Mouse (Mus musculus) urinary bladder, postnatal 14 days (tissue): ENCODE measurements around the gene Olfr780.
"Not testable (repeated sequence)": the region's sequence is repeated elsewhere in the genome, so short reads cannot be mapped to it uniquely, and the experiment has no call there.

Experiments used
- DNase-seq: peaks from one replicate; pipeline ENCODE4 v3.0.0; 2021; ENCODE audit warnings: low spot score

Olfr780 gene

DNA sequence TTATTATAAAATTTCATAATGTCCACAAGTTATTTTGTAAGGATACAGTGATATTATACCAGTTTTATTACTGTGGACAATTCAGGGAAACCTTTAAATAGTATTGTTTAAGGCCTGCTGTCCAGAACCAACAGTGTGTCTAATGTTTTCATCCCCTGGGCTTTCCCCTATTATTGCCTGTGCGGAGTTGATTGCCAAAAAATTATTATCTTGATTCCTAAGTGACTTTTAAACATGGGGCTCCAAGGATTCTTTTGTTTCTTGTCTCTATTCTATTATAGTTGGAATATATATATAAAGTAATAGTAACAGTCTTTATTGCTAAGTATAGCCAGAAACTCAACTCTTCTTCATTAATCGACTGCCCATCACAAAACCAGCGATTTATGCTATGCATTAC, at the start of gene Olfr780:
Gene Olfr780, plus strand, starts transcription at position 301 of the 400 bp plus-strand sequence.
- no peak for DNase-seq

DNA sequence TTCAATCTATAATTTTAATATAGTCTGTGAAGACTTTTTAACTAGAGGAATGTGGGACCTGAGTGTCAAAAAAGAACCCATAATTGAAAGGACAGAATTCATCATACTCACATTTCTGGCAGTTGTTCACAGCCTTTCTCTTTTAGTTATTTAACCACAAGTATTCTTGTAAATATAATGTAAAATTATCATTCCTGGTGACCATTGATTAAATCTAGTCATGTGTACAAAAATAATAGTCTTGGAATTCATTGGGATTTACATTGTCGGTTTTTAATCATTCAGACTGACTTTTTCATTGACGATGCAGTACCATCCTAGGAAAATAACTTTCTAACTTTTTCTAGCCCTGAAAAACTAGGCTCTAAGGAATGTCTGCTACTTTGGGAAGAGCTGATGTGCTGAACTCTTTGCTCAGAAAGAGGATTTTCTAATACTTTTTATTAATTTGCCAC, 46.8 kb upstream of the Olfr780 start, which contains the start of gene Olfr777:
Gene Olfr777, minus strand, starts transcription at position 405 of the 455 bp plus-strand sequence.
- no peak for DNase-seq

- not testable (repeated sequence) for DNase-seq
Observed at GRCm38 (mm10) chr10:129312973-129313372, 4.9 kb upstream of the Olfr780 start.

DNA sequence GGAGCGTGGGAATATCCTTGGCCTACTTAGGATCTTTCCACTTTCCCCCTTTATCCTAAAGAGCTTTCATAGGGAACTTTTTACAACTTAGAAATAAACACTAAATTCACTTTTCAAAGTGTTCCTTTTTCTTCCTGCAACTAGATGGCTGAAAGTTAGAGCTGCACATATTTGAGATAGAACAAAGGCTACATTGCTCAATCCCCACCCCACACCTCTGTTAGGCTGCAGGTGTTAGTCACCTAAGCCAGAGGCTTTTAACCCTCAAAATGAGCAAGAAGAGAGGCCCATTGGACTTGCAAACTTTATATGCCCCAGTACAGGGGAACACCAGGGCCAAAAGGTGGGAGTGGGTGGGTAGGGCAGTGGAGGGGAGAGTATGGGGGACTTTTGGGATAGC, 4.4 kb upstream of the Olfr780 start:
- DNase-seq = not testable (repeated sequence)

DNA sequence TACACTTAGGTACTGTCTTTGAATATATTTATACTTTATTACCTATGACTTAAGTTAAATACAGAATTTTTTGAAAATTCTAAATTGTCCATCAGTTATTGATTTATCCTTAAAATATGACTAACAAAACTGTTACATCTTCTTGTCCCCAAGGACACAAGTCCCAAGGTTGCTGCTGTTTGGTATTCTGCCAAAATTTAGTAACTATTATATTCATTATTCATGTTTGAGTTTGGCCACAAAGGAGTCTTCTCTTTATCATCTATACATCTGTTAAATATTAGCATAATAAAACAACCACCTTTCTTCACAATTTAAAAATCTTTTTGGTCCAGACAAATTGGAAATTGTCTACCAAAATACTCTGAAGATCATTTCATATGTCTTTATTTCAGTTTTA, 10.6 kb downstream of the Olfr780 start, which contains the start of gene Olfr781:
Gene Olfr781, plus strand, starts transcription at position 301 of the 400 bp plus-strand sequence.
- no peak for DNase-seq

GRCm38 (mm10) chr10:129348550-129348949, 30.6 kb downstream of the Olfr780 start, which contains the start of gene Olfr782:
Gene Olfr782 (plus strand): TSS chr10:129348850.
- DNase-seq = no peak

DNA sequence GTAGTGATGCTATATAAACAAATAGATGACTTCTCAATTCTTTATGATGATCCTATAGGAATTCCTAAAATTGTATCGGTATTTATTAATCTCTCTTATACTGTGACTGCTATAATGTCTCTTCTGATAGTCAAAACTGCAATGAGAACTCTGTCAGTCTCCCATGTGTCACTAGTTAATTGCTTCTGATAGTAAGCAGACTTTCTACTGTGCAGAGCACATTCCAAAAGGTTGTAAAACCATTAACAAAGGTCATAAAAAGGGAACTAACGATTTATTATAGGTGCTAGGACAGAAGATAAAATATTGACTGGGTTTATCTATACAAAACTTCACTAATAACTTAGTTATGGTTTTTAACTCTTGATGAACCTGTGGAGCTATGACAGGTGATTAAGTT, 34.6 kb downstream of the Olfr780 start:
- not testable (repeated sequence) for DNase-seq

- not testable (repeated sequence) for DNase-seq
Observed at GRCm38 (mm10) chr10:129356496-129356895, 38.6 kb downstream of the Olfr780 start.

DNA sequence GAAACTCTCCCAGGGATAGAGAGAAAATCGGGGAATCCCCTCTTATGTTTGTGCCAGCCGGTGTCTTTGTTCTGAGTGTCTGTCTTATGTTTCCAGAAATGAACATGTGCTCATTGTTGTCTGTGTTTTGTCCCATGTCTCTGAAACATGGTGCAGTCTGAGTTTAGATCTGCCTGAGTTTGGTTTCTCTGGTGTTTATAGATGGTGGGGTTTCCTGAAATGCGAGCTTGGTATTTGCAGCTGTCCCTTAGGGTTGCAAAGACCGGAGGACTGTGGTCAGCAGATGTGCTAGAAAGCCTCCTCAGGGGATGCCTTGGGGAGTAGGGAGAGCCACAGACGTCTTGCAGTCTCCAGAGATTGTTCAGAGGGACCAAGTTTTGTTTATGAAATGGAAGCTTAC, 39.4 kb downstream of the Olfr780 start:
- DNase-seq = no peak
